Mouse (Mus musculus) limb, embryonic 11.5 days (tissue): ENCODE results near the gene Slc25a45. TPM values are rescaled to one million over a fixed set of nuclear protein-coding genes. Genes with fewer than 3 reads are reported as not detected.

Experiments used
- ATAC-seq: fragments of 200-750 bp; cut with Nextera tagmentation; 2 replicates; pipeline ENCODE4 v1.8.0; 2017; ENCODE audit warnings: low read depth; ENCODE audit not compliant: insufficient number of reproducible peaks, low FRiP score, low TSS enrichment
- DNase-seq: peaks from one replicate; pipeline ENCODE4 v3.0.0-alpha.2; 2015; ENCODE audit warnings: low spot score
- H3K27ac ChIP-seq: fragments of 300-500 bp; sonication (generic); replicated peaks from 2 replicates; pipeline ENCODE4 v1.5.1; 2014; ENCODE audit warnings: low read depth, mild to moderate bottlenecking, low read length
- H3K27me3 ChIP-seq: fragments of 300-500 bp; sonication (generic); 2 replicates; pipeline ENCODE4 v1.6.1; 2014; ENCODE audit warnings: mild to moderate bottlenecking, low read length, mixed read lengths; ENCODE audit not compliant: control insufficient read depth, insufficient read depth
- H3K36me3 ChIP-seq: fragments of 300-500 bp; sonication (generic); 2 replicates; pipeline ENCODE4 v1.6.1; 2014; ENCODE audit warnings: mild to moderate bottlenecking, low read length, moderate library complexity, mixed read lengths; ENCODE audit not compliant: control insufficient read depth, insufficient read depth
- H3K4me1 ChIP-seq: fragments of 300-500 bp; sonication (generic); 2 replicates; pipeline ENCODE4 v1.6.1; 2014; ENCODE audit warnings: low read length, mixed read lengths; ENCODE audit not compliant: control insufficient read depth, insufficient read depth
- H3K4me2 ChIP-seq: fragments of 300-500 bp; sonication (generic); 2 replicates; pipeline ENCODE4 v1.6.1; 2014; ENCODE audit warnings: low read depth, mild to moderate bottlenecking, moderate library complexity; ENCODE audit not compliant: severe bottlenecking
- H3K4me3 ChIP-seq: fragments of 300-500 bp; sonication (generic); 2 replicates; pipeline ENCODE4 v1.5.1; 2014; ENCODE audit warnings: low read depth, low read length
- H3K9ac ChIP-seq: fragments of 300-500 bp; sonication (generic); 2 replicates; pipeline ENCODE4 v1.6.1; 2014; ENCODE audit warnings: mild to moderate bottlenecking, low read length
- H3K9me3 ChIP-seq: fragments of 300-500 bp; sonication (generic); 2 replicates; pipeline ENCODE4 v1.6.1; 2016; ENCODE audit warnings: low read length; ENCODE audit not compliant: control insufficient read depth
- WGBS: fragments of 180-500 bp; shearing (Covaris S2); extraction: QIAGEN DNeasy Blood & Tissue Kit; methylation state at CpG from one replicate; pipeline ENCODE4 v1.1.7; 2014; 5-methylcytosine and 5-hydroxymethylcytosine counted together
- polyA plus RNA-seq: library from polyadenylated mRNA; unstranded; fragments of >200 nt; fragmentation: Nextera tagmentation; extraction: Ambion mirVana; gene quantifications from 2 replicates; pipeline ENCODE4 v1.2.1, GENCODE M21; 2014

Gene Slc25a45
- polyA plus RNA-seq, 1 experiment from 2014 or later = 1.5 TPM

DNA sequence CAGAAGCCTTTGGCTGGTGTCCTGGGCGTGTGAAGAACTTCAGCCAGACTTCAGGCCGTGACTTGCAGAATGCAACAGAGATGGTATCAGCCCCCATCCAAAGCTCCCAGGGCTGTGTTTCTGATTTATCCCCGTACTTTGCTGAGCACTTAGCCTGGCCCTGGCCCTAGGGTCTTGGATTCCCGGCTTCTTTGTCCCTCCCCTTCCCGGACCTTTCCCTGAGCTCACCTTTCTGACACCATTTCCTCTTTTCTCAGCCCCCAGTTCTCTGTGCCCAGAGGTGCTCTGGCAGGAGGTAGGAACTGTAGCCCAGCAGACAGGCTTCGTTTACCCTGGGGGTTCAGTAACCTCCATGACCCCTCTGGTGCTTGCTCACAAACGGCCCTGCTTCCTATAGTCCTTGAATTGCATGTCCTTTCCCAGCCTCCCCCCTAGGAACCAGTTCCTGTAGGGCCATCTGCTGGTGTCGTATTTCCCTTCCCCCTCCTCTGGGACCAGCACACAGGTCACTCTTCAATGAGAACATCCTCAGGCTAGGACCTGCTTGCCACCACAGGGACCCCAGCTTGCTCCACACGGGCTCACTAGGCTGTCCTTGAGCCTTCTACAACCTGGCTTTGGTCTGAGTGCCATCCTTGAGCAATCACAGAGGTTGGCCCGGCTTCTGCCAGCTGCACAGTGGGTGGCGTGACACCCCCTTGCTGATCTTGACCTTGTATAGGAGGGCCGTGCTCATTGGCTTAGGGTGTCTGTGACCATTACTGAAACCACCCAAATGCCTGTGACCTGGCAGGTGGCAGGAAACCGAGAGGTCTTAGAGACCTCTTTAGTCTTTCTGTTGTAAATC lies 28.6 kb upstream of the Slc25a45 start:
- Histone ChIP-seq H3K4me3 (no peak overlapping the region), H3K4me2 (peak overlapping the region; percentile 11; the same call in 1 of the 2 replicates), H3K9me3 (no peaks in the 10 kb centered on the region), H3K36me3 (peaks cover 5% of the 10 kb centered on the region; the same call in 1 of the 2 replicates), H3K4me1 (peaks cover 45% of the 10 kb centered on the region), H3K27ac (peak overlapping the region; percentile 30; the same call in 1 of the 2 replicates), H3K9ac (peak overlapping the region; percentile 45), H3K27me3 (no peaks in the 10 kb centered on the region)
- 25% methylated on average over 13 of the region's 13 CpGs for WGBS
- DNase-seq (peak; percentile 38), ATAC-seq (no peak)

DNA sequence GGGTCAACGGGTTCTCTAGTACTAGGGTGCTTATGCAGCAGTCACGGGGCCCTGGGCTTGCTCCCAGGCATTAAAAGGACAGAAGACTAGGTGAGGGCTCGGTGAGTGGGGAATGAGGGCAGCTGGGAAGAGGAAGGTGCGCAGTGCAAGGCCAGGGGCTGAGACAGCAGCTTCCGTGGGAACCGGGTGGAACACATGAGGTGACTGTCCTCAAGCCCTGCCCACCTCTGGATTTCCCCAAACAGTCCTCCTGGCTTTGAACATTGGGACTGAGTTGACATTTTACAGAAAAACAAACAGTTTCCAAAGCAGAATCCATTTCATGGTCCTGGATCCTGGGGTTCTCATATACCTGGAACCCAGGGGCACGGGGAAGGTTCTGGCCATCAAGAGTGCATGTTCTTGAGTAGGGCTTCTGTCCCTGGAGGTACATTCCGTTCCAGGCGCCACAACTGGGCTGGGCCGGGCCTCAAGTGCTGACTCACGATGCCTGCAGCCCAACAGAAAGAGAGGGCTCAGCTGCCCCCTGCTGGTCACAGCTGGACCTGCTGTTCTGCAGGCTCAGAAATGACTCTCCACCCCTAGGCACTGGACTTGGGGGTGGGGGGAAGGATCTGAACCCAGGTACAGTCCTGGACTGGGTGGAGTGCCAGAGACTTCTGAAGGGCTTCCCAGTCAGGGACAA lies 27.6 kb upstream of the Slc25a45 start:
- peaks cover 40% of the 10 kb centered on the region for H3K4me1 ChIP-seq
- 27% methylated on average over 11 of the region's 11 CpGs for WGBS
- H3K9me3 ChIP-seq = no peaks in the 10 kb centered on the region
- H3K4me2 ChIP-seq = no peak overlapping the region
- no peak for ATAC-seq
- no peak overlapping the region for H3K4me3 ChIP-seq
- peak; percentile 94 for DNase-seq
- no peak overlapping the region for H3K9ac ChIP-seq
- no peak overlapping the region for H3K27ac ChIP-seq
- H3K27me3 ChIP-seq = no peaks in the 10 kb centered on the region
- H3K36me3 ChIP-seq = peaks cover 5% of the 10 kb centered on the region; the same call in 1 of the 2 replicates

DNA sequence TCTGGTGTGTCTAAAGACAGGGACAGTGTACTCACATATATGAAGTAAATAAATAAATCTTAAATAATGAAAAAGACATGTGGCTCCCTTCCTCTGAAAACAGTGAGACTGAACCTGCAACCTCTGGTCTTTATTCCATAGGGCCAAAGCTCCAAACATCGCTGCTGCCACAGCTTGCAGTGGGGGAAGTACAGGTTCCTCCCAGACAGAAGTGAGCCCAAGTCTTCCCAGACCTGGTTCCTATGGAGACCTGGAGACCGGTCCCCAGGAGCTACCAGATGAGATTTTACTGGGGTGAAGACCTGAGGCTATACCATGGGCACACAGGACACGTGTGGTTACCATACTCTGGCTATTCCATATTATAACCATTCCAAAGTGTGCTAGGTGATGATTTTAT lies 26.7 kb upstream of the Slc25a45 start:
- ATAC-seq (no peak), DNase-seq (no peak)
- 79% methylated on average over 3 of the region's 3 CpGs for WGBS
- Histone ChIP-seq H3K36me3 (peaks cover 5% of the 10 kb centered on the region; the same call in 1 of the 2 replicates), H3K27ac (no peak overlapping the region), H3K27me3 (no peaks in the 10 kb centered on the region), H3K4me3 (no peak overlapping the region), H3K9ac (no peak overlapping the region), H3K4me2 (no peak overlapping the region), H3K4me1 (peaks cover 37% of the 10 kb centered on the region), H3K9me3 (no peaks in the 10 kb centered on the region)

DNA sequence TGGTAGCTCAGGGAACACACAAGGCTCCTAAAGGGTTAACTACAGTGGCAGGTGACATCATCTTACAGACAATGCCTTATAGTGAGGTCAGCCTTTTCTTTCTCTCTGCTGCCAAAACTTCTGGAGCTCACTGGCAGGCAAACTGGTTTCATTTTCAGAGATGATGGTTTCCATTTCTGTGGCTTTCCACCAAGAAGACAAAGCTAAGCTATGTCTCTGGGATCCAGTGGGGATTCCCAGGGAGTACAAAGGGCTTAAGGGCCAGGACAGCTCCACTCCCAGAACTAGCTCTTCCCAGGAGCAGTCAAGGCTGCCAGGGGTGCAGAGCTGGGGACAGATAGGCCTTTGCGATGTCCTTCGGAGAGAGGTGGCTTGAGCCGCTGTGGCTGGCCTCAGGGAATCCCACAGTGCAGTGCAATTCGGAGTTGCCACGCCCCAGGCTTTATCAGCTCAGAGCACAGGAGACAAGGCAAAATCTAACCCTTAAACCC lies 26.1 kb upstream of the Slc25a45 start:
- Histone ChIP-seq H3K27ac (no peak overlapping the region), H3K4me3 (no peak overlapping the region), H3K9ac (no peak overlapping the region), H3K4me1 (peaks cover 34% of the 10 kb centered on the region), H3K4me2 (no peak overlapping the region), H3K36me3 (peaks cover 9% of the 10 kb centered on the region; the same call in 1 of the 2 replicates), H3K9me3 (no peaks in the 10 kb centered on the region), H3K27me3 (no peaks in the 10 kb centered on the region)
- no peak for ATAC-seq
- WGBS = 89% methylated on average over 5 of the region's 5 CpGs
- no peak for DNase-seq

DNA sequence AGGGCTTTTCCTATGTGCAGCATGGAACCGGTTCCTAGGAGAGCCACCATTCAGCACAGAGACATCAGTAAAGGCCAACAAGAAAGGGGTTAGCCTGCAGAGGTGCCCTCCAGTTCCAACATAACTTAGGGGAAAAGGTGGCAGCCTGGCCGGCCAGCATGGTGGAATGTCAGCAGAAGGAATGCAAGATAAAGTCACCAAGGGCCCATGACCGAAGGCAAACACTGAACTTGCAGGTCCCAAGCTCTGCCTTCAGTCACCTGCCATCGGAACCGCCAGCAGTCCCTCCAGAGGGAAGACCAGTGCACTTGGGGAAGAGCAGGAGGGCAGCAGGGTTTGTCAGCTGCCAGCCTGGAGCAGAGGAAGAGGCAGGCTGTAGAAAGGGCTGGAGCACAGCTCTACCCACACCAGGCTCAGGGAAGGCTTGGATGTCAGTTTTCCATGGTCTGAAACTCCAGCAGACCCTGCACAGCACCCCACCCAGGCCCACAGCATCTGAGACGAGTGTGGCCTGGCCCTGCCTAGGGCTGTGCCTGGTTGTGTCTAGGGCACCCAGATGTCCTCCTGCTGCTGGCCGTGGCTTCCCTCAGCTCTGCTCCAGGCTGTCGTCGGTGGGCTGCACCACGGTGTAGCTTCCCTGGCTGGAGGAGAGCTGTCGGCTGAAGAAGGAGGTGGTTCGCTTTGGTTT lies 25.4 kb upstream of the Slc25a45 start:
- H3K27me3 ChIP-seq = no peaks in the 10 kb centered on the region
- H3K4me2 ChIP-seq = no peak overlapping the region; the same call in 1 of the 2 replicates
- H3K9ac ChIP-seq = no peak overlapping the region
- DNase-seq (no peak), ATAC-seq (no peak)
- no peak overlapping the region for H3K27ac ChIP-seq
- peaks cover 28% of the 10 kb centered on the region for H3K4me1 ChIP-seq
- peaks cover 9% of the 10 kb centered on the region; the same call in 1 of the 2 replicates for H3K36me3 ChIP-seq
- H3K4me3 ChIP-seq = no peak overlapping the region
- WGBS = 90% methylated on average over 12 of the region's 12 CpGs
- H3K9me3 ChIP-seq = no peaks in the 10 kb centered on the region

DNA sequence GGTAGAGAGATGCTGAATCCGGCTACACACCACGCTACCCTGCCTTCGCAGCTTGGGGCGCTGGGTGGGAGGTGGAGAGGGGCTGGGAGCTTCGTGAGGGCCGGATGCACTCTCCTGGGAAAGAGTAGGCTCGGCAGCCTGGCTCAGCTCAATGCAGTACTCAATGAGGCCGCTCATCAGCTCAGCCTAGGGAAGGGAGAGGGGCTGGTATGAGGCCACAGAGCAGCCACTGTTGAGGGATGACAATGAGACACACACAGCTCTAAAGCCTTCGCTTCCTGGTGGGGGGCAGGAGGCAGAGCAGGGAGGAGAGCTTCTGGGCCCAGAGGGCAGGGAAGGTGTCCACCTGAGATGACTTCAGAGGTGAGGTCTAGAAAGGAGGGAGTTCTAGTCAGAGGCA lies 21.0 kb upstream of the Slc25a45 start:
- no peak for DNase-seq
- no peaks in the 10 kb centered on the region for H3K4me1 ChIP-seq
- H3K27me3 ChIP-seq = no peaks in the 10 kb centered on the region
- H3K9me3 ChIP-seq = no peaks in the 10 kb centered on the region
- no peak overlapping the region for H3K4me2 ChIP-seq
- H3K27ac ChIP-seq = no peak overlapping the region
- H3K36me3 ChIP-seq = peaks cover 21% of the 10 kb centered on the region; the same call in 1 of the 2 replicates
- no peak overlapping the region for H3K4me3 ChIP-seq
- no peak overlapping the region for H3K9ac ChIP-seq
- no peak for ATAC-seq
- WGBS = 89% methylated on average over 9 of the region's 9 CpGs

DNA sequence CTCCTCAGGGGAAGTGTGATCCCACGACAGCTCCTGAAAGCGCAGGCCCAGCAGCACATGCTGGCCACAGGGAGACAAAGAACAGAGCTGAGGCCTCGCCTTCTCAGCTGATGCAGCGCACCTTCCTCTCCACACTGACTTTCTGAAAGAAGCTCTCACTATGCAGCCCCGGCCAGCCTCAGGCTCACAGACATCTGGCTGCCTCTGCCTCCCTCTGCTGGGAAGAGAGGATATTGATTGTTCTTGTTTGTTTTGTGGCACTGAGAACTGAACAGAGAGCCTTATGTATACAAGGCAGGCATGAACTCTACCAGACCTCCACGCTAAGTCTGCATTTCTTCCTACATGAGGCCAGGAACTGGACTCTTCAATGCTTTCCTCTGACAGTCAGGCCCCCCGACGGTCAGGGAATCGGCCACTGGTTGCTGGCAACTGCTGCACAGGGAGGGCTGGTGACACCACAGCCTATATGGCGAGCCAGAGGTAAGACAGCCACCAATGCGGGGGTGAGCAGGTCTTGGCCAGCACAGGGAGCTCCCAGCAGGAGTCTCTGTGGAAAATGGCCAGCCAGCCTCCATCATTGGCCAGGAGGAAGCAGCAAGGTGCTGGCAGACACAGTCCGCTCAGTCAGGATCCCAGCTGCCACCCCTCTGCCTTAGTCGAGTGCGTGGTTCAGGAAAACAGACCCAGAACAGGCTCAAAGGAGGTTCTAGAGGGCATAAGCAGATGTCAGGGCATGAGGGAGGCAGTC lies 15.1 kb upstream of the Slc25a45 start:
- ATAC-seq (no peak), DNase-seq (no peak)
- Histone ChIP-seq H3K36me3 (peaks cover 37% of the 10 kb centered on the region), H3K27me3 (no peaks in the 10 kb centered on the region), H3K27ac (no peak overlapping the region), H3K9me3 (no peaks in the 10 kb centered on the region; the same call in 1 of the 2 replicates), H3K4me2 (no peak overlapping the region), H3K9ac (no peak overlapping the region), H3K4me1 (no peaks in the 10 kb centered on the region), H3K4me3 (no peak overlapping the region)
- 94% methylated on average over 14 of the region's 14 CpGs for WGBS
